Mouse (Mus musculus): ENCODE data around the gene Tmem219.

DNA sequence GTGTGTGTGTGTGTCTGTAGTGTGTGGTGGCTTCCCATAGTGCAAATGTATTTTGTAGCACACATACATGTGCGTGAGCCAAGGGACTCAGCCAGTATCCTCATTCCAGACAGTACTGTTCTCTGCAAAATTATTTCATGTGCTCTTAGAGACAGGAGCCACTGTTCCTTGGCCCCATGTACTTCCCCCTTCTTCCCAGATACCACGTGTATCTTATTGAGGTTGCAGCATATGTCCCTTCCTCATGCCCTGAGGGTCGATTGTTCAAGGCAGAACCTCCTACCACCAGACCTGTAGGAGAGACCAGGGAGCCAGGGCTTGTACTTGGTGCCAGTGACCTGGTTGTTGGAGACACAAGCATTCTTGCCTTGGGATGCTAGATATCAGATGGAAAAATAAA is 32.4 kb upstream of the Tmem219 start:
- TF ChIP-seq CTCF (IDR thresholded peaks at IDR 0.05; ENCODE audit: borderline replicate concordance, control insufficient read depth, extremely low read depth, insufficient read depth, low read length, poor library complexity) (no peak), POLR2A (IDR thresholded peaks at IDR 0.05; ENCODE audit: control insufficient read depth, extremely low read depth, insufficient read depth, low read length, poor library complexity) (no peak)
